Mouse (Mus musculus): ENCODE results near the gene Npm1.

DNA sequence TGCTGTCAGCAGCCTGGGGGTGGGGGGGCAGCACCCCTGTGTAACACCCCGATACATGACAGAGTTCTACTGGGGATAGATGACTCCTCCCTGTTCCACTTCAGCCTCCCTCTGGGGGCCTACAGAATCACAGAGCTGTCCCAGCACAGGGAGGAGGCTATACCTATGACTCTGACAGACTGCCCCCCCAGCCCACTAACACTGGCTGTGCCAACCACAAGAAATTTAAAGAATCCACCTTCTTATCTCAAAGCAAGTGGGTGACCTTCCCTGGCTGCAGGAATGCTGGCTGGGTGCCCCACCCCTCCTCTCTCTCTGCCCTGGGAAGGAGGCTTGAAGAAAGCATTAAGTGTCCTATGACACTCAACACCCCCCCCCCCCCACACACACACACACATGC is 20.2 kb downstream of the Npm1 start:
- TF ChIP-seq CTCF (IDR thresholded peaks at IDR 0.05) (no peak), EP300 (IDR thresholded peaks at IDR 0.05) (peak; percentile 88)

Measured in lung, postnatal 0 days (tissue).